Mouse (Mus musculus) gastrocnemius, postnatal 10 days (tissue): ENCODE measurements around the gene Rtp2. TPM values are rescaled to one million over a fixed set of nuclear protein-coding genes. Genes with fewer than 3 reads are reported as not detected.
"Not testable (repeated sequence)": the region's sequence is repeated elsewhere in the genome, so short reads cannot be mapped to it uniquely, and the experiment has no call there.

Experiments
- DNase-seq: peaks from one replicate; pipeline ENCODE4 v3.0.0; 2021; ENCODE audit warnings: mixed read lengths
- total RNA-seq, 2 experiments: library from RNA; stranded (reverse); gene quantifications; 2 replicates each; pipeline ENCODE4 v1.2.3; 2021

Rtp2 gene
- total RNA-seq, 2 experiments from 2014 or later: not detected

GRCm38 (mm10) chr16:23947654-23948053, 15.5 kb upstream of the Rtp2 start:
- no peak for DNase-seq

- DNase-seq: no peak
Measured at GRCm38 (mm10) chr16:23944801-23945200, 12.6 kb upstream of the Rtp2 start.

- DNase-seq: no peak
Measured at GRCm38 (mm10) chr16:23934397-23934796, 2.2 kb upstream of the Rtp2 start.

- no peak for DNase-seq
Measured at GRCm38 (mm10) chr16:23931275-23931674, 919 bp downstream of the Rtp2 start.

GRCm38 (mm10) chr16:23930426-23931073, 1.6 kb downstream of the Rtp2 start:
- no peak for DNase-seq

- DNase-seq: peak; percentile 8
Measured at GRCm38 (mm10) chr16:23927301-23928114, 4.7 kb downstream of the Rtp2 start.

GRCm38 (mm10) chr16:23922906-23923305, 9.3 kb downstream of the Rtp2 start:
- no peak for DNase-seq

DNA sequence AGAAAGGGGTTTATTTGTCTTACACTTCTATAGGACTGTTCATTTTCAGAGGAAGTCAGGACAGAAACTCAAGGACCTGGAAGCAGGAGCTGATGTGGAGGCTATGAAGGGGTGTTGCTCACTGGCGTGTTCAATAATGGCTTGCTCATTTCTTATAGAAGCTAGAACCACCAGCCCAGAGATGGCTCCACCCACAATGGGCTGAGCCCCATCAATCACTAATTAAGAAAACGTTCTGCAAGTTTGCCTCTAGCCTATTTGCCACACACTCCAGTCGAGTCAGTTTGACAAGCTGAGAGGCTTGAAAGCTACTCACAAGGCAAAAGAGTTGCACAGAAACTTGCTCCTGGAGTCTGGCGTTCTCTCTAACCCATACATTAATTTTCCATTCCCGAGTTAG, 10.5 kb downstream of the Rtp2 start:
- DNase-seq: no peak

DNA sequence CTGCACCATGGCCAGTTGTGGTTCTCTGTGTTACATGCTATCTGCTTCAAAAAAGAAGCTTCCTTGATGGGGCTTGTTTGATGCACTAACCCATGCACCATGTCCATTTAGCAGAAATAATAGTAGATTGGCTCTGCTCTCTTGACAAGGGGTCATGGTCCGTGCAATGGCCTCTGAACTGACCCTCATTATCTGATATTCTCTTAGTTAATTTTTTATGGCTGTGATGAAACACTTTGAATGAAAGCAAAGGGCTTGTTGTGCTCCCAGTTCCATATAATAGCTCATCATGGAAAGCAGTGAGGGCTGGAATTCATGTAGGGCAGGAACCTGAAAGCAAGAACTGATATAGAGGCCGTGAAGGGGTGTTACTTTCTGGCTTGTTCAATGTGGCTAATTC, 12.8 kb downstream of the Rtp2 start:
- no peak for DNase-seq

DNA sequence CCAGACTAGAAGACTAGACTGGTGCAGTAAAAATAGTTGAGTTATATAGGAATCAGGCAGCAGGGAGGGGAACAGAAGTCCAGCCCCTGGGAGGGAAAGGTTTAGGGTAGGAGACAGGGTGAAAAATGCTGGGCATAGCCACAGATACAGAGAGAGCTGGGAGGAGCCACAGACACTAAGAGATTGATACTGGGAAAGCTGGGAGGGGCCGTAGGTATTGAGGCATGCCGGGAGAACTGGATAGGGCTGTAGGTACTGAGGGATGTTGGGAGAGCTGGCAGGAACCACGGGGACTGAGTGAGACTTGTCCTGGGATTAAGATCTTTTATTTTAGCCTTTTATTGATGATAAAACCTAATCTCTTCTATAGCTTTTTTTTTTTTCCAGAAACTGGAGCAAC, 18.8 kb downstream of the Rtp2 start:
- DNase-seq: no peak

DNA sequence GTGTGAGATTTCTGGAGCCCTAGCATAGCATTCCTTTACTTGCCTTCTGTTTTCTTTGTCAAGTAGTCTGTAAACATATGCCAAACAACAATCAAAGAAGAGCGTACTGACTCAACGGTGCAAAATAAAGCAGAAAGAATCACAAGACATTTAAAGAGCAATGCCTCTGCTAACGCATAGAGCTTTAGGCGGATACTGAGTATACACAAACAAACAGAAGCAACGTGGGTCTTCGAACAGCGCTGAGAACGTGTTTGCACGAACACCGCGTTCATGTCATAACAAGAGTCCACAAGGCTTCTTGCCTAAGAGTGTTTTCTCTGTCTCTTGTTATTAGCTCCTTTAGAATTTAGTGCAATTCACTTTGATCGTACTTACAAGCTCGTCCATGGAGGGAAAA, 19.5 kb downstream of the Rtp2 start:
- no peak for DNase-seq

- DNase-seq: not testable (repeated sequence)
Measured at GRCm38 (mm10) chr16:23909015-23909354, 23.2 kb downstream of the Rtp2 start.

GRCm38 (mm10) chr16:23908076-23909014, 23.8 kb downstream of the Rtp2 start:
- DNase-seq: not testable (repeated sequence)

- not testable (repeated sequence) for DNase-seq
Measured at GRCm38 (mm10) chr16:23906586-23906985, 25.6 kb downstream of the Rtp2 start.

DNA sequence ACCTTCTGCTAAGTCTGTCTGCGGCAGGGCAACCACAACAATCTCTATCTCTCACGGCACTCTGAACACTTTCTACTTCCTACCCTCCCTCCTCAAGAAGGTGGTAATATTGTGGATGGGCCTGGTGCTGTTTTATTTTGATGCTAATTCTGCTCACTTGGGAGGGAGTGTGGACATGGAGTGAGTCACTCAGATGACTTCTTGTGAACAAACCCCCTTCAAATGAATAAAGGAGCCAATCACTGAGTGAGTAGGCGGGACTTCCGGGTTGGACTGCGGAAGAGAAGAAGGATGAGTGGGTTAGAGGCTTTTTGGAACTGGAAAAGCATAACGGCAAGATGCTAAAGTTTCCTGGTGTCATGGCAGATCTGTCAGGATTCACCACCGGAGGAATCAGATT, 30.8 kb downstream of the Rtp2 start:
- DNase-seq: no peak

DNA sequence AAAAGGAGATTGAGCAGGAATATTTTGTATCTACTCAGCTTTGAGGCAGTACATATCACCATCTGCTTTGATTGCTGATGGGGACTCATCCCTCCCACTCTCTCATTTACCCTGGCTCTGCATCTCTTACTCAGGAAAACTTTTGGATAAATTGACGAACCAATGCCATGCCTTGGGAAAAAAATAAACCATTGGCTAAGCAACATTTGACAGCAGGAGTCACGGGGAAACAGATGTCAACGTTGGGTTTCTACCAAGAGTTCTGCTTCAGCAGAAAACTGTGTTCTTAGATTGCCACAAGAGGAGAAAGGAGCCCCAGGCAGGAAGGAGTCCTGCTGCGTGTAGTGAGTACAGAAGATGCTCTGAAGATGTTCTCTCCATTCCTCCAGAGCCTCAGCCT, 32.1 kb downstream of the Rtp2 start:
- no peak for DNase-seq

- peak; percentile 83 for DNase-seq
Measured at GRCm38 (mm10) chr16:23898840-23899239, 33.4 kb downstream of the Rtp2 start.

- peak; percentile 58 for DNase-seq
Measured at GRCm38 (mm10) chr16:23897984-23898586, 34.1 kb downstream of the Rtp2 start.

DNA sequence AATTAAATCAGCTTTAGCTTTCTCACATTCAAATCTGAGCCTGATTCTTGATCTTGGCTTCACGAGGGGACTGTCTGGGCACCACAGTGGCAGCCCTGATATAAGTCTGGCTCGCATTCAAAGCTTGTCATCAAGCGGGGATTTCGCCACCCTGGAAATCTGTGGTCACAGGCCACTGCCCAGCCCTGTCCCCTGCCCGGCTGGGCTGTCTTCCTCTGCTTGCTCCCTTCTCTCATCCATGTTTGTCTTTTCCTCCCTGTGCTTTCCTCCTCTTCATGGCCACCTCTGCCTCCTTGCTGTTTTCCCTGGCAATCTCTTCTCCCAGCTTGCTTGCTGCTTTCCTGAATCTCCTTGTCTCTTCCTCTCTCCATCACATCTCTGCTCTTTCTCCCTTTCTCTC, 34.7 kb downstream of the Rtp2 start:
- no peak for DNase-seq

- DNase-seq: no peak
Measured at GRCm38 (mm10) chr16:23895135-23895534, 37.1 kb downstream of the Rtp2 start.

GRCm38 (mm10) chr16:23890636-23891035, 41.6 kb downstream of the Rtp2 start, which contains the start of gene Sst:
Gene Sst, minus strand, starts transcription at chr16:23890958.
- DNase-seq: no peak

DNA sequence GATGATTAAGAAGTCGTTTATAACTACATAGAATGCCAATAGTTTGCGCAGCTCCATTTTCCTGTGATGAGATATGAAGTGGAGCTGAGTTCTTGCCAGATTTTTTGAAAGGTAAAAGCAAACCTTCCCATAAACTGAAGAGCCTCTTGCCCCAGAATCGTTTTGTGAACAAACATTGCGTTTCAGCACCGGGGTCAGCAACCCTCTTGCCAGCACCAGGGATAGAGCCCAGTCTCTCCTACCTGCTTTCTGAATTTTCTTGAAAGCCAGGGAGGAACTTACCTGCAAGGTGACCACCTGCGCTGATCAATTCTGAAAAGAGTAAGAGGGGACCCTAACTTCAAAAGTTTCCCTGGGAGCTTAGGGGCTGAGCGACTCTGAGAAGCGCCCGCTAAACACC, 42.0 kb downstream of the Rtp2 start:
- DNase-seq: no peak
